Mouse (Mus musculus): ENCODE results near the gene Vmn2r-ps159.
"Not testable (repeated sequence)": the region's sequence is repeated elsewhere in the genome, so short reads cannot be mapped to it uniquely, and the experiment has no call there.

Vmn2r-ps159 gene

GRCm38 (mm10) chr4:156330803-156331202, at the start of gene Vmn2r-ps159:
Gene Vmn2r-ps159, plus strand, starts transcription at chr4:156331103.
- DNase-seq (ENCODE audit: low read depth, low spot score), result not testable (repeated sequence)

- not testable (repeated sequence) for DNase-seq (ENCODE audit: low read depth, low spot score)
Observed at GRCm38 (mm10) chr4:156341601-156342504, 10.9 kb downstream of the Vmn2r-ps159 start.

- DNase-seq (ENCODE audit: low read depth, low spot score), result no peak
Observed at GRCm38 (mm10) chr4:156342569-156343325, 11.8 kb downstream of the Vmn2r-ps159 start.

- DNase-seq (ENCODE audit: low read depth, low spot score), result no peak
Observed at GRCm38 (mm10) chr4:156343332-156343731, 12.4 kb downstream of the Vmn2r-ps159 start.

- DNase-seq (ENCODE audit: low read depth, low spot score), result not testable (repeated sequence)
Observed at GRCm38 (mm10) chr4:156356756-156357437, 26.0 kb downstream of the Vmn2r-ps159 start.

Data from forelimb bud, embryonic 11.5 days (tissue).